Mouse (Mus musculus) megakaryocyte, embryonic 14.5 days (primary cell): ENCODE measurements at regions not wholly inside any gene's neighbourhood (a gene's known extent, or its start where the extent isn't known, plus 50 kb on each side); places are given as distances from the start of the nearest gene placed in this dataset.

ENCODE experiments used
- FLI1 ChIP-seq: IDR thresholded peaks from 2 replicates; pipeline ENCODE4 v1.6.1; 2012; ENCODE audit warnings: low read length, inconsistent platforms, mixed read lengths
- GATA1 ChIP-seq: IDR thresholded peaks from 3 replicates; pipeline ENCODE4 v1.6.1; 2012; ENCODE audit warnings: mixed read lengths, low read length, inconsistent platforms, borderline replicate concordance

- TF ChIP-seq GATA1, result no peak
- TF ChIP-seq FLI1, result no peak
These were observed 130.9 kb upstream of the Kirrel3 start for GRCm38 (mm10) chr9:34354723-34355316.
